Mouse (Mus musculus) cerebellum, adult 2 months (tissue): ENCODE measurements around the gene Ube2e2.

Source experiments
- CTCF ChIP-seq: fragments of 200-500 bp; IDR thresholded peaks from 2 replicates; pipeline ENCODE4 v1.5.1; 2011; ENCODE audit warnings: low read depth, mild to moderate bottlenecking, control low read depth, low read length, moderate library complexity, borderline replicate concordance; ENCODE audit not compliant: insufficient read depth
- POLR2A ChIP-seq: fragments of 200-500 bp; IDR thresholded peaks from 2 replicates; pipeline ENCODE4 v1.6.1; 2011; ENCODE audit warnings: low read length, control low read depth, borderline replicate concordance; ENCODE audit not compliant: insufficient read depth

DNA sequence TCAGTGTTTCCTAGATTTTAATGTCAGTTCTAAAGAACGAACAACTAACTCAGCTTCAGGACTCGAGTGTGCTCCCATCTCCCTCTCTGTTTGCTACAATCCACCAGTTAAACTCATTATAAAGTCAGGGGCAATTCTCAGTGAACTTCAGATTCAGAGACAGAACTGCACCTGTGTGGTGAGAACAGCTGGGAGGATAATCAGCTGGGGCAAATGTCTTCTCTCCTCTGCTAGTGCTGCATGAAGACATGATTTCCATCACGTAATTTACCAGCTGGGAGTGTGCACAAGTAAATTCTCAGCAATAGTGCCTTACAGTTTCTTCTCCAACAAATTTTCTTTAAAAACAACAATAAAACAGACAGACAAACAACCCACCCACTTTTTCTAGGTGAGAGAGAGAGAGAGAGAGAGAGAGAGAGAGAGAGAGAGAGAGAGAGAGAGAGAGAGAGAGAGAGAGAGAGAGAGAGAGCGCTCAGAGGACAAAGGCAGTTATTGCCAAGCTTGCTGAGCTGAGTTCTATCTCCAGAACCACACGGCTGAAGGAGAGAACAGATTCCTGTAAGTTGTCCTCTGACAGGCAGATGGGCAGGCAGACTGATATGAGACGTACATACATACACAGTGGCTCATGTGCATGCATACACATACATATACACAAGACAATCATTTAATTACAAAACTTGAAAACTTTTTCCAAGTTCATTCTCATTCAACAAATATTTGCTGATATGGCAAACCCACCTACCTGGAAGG lies 134.3 kb downstream of the Ube2e2 start:
- TF ChIP-seq CTCF (no peak), POLR2A (no peak)
